Mouse (Mus musculus) bone marrow, adult 2 months (tissue): Measurements from ENCODE around the gene Wrap53.

Experiments used
- CTCF ChIP-seq: fragments of 200-500 bp; IDR thresholded peaks from 2 replicates; pipeline ENCODE4 v1.5.1; 2011; ENCODE audit warnings: low read length, control low read depth; ENCODE audit not compliant: control insufficient read depth, insufficient read depth
- POLR2A ChIP-seq: fragments of 200-500 bp; IDR thresholded peaks from 2 replicates; pipeline ENCODE4 v1.6.1; 2011; ENCODE audit warnings: low read depth, mild to moderate bottlenecking, control low read depth, low read length, borderline replicate concordance; ENCODE audit not compliant: control insufficient read depth

- TF ChIP-seq CTCF (no peak), POLR2A (no peak)
Measured at GRCm38 (mm10) chr11:69621571-69622268, 41.7 kb upstream of the Wrap53 start, which contains the start of gene Sat2.
